Mouse (Mus musculus): ENCODE measurements around the gene Gjc3. TPM values are rescaled to one million over a fixed set of nuclear protein-coding genes. Genes with fewer than 3 reads are reported as not detected.

The Gjc3 gene
- total and polyA plus RNA-seq, 3 experiments: 0.11 TPM; not detected in 2

GRCm38 (mm10) chr5:137922171-137922570, 40.7 kb downstream of the Gjc3 start:
- Histone ChIP-seq H3K36me3 (replicated peaks) (no peaks in the 10 kb centered on the region), H3K4me3 (ENCODE audit: low read depth, low read length) (no peak overlapping the region), H3K9me3 (replicated peaks) (no peaks in the 10 kb centered on the region), H3K27me3 (ENCODE audit: insufficient read depth, low read length) (no peaks in the 10 kb centered on the region), H3K4me1 (ENCODE audit: insufficient read depth, low read depth, low read length) (no peaks in the 10 kb centered on the region)
- TF ChIP-seq GATA1 (IDR thresholded peaks at IDR 0.05; ENCODE audit: borderline replicate concordance, low read length) (no peak), CTCF (IDR thresholded peaks at IDR 0.05; ENCODE audit: low read depth, low read length) (no peak), TAL1 (conservative IDR thresholded peaks at IDR 0.05; ENCODE audit: low read depth, low read length) (no peak), GATA2 (IDR thresholded peaks at IDR 0.05; ENCODE audit: borderline replicate concordance, low read depth, low read length) (no peak), POLR2AphosphoS5 (IDR thresholded peaks at IDR 0.05; ENCODE audit: insufficient replicate concordance, low read depth, low read length) (no peak)
- no peak for ATAC-seq (ENCODE audit: extremely low read depth, insufficient number of reproducible peaks, low FRiP score, poor library complexity, severe bottlenecking)
- DNase-seq (ENCODE audit: low spot score): no peak

- Histone ChIP-seq H3K36me3 (replicated peaks) (no peaks in the 10 kb centered on the region), H3K4me3 (ENCODE audit: low read depth, low read length) (no peak within 1 kb of the TSS), H3K9me3 (replicated peaks) (no peaks in the 10 kb centered on the region), H3K4me1 (ENCODE audit: insufficient read depth, low read depth, low read length) (no peaks in the 10 kb centered on the region), H3K27me3 (ENCODE audit: insufficient read depth, low read length) (no peaks in the 10 kb centered on the region)
- no peak for TF ChIP-seq GATA1 (IDR thresholded peaks at IDR 0.05; ENCODE audit: borderline replicate concordance, low read length)
- TF ChIP-seq GATA2 (IDR thresholded peaks at IDR 0.05; ENCODE audit: borderline replicate concordance, low read depth, low read length): no peak
- no peak for TF ChIP-seq CTCF (IDR thresholded peaks at IDR 0.05; ENCODE audit: low read depth, low read length)
- no peak for TF ChIP-seq TAL1 (conservative IDR thresholded peaks at IDR 0.05; ENCODE audit: low read depth, low read length)
- DNase-seq (ENCODE audit: low spot score) (no peak), ATAC-seq (ENCODE audit: extremely low read depth, insufficient number of reproducible peaks, low FRiP score, poor library complexity, severe bottlenecking) (no peak)
Observed at GRCm38 (mm10) chr5:137921532-137921931, 41.4 kb downstream of the Gjc3 start, which contains the start of gene Cyp3a13. Gene Cyp3a13 (minus strand): TSS chr5:137921619.

GRCm38 (mm10) chr5:137915550-137915949, 47.3 kb downstream of the Gjc3 start:
- TF ChIP-seq GATA2 (IDR thresholded peaks at IDR 0.05; ENCODE audit: borderline replicate concordance, low read depth, low read length) (no peak), TAL1 (conservative IDR thresholded peaks at IDR 0.05; ENCODE audit: low read depth, low read length) (no peak), CTCF (IDR thresholded peaks at IDR 0.05; ENCODE audit: low read depth, low read length) (no peak), POLR2AphosphoS5 (IDR thresholded peaks at IDR 0.05; ENCODE audit: insufficient replicate concordance, low read depth, low read length) (no peak)
- no peak overlapping the region for H3K4me3 ChIP-seq (ENCODE audit: low read depth, low read length)
- H3K36me3 ChIP-seq (replicated peaks): no peaks in the 10 kb centered on the region
- H3K9me3 ChIP-seq (replicated peaks): no peaks in the 10 kb centered on the region
- no peak for ATAC-seq (ENCODE audit: extremely low read depth, insufficient number of reproducible peaks, low FRiP score, poor library complexity, severe bottlenecking)
- peaks cover 6% of the 10 kb centered on the region; the same call in 1 of the 2 replicates for H3K27me3 ChIP-seq (ENCODE audit: insufficient read depth, low read length)
- no peak for DNase-seq (ENCODE audit: low spot score)
- no peaks in the 10 kb centered on the region for H3K4me1 ChIP-seq (ENCODE audit: insufficient read depth, low read depth, low read length)

- DNase-seq (ENCODE audit: low spot score) (no peak), ATAC-seq (ENCODE audit: extremely low read depth, insufficient number of reproducible peaks, low FRiP score, poor library complexity, severe bottlenecking) (no peak)
- H3K4me1 ChIP-seq (ENCODE audit: insufficient read depth, low read depth, low read length): no peaks in the 10 kb centered on the region
- H3K36me3 ChIP-seq (replicated peaks): no peaks in the 10 kb centered on the region
- H3K4me3 ChIP-seq (ENCODE audit: low read depth, low read length): no peak overlapping the region
- H3K9me3 ChIP-seq (replicated peaks): no peaks in the 10 kb centered on the region
- H3K27me3 ChIP-seq (ENCODE audit: insufficient read depth, low read length): peaks cover 6% of the 10 kb centered on the region; the same call in 1 of the 2 replicates
- TF ChIP-seq CTCF (IDR thresholded peaks at IDR 0.05; ENCODE audit: low read depth, low read length) (no peak), POLR2AphosphoS5 (IDR thresholded peaks at IDR 0.05; ENCODE audit: insufficient replicate concordance, low read depth, low read length) (no peak), GATA1 (IDR thresholded peaks at IDR 0.05; ENCODE audit: borderline replicate concordance, low read length) (no peak)
Observed at GRCm38 (mm10) chr5:137914508-137914907, 48.4 kb downstream of the Gjc3 start.

- Histone ChIP-seq H3K9me3 (replicated peaks) (no peaks in the 10 kb centered on the region), H3K27me3 (ENCODE audit: insufficient read depth, low read length) (peaks cover 4% of the 10 kb centered on the region; the same call in 1 of the 2 replicates), H3K4me1 (ENCODE audit: insufficient read depth, low read depth, low read length) (no peaks in the 10 kb centered on the region), H3K36me3 (replicated peaks) (no peaks in the 10 kb centered on the region), H3K4me3 (ENCODE audit: low read depth, low read length) (no peak overlapping the region)
- no peak for DNase-seq (ENCODE audit: low spot score)
- ATAC-seq (ENCODE audit: extremely low read depth, insufficient number of reproducible peaks, low FRiP score, poor library complexity, severe bottlenecking): no peak
- TF ChIP-seq CTCF (IDR thresholded peaks at IDR 0.05; ENCODE audit: low read depth, low read length): no peak
- no peak for TF ChIP-seq GATA1 (IDR thresholded peaks at IDR 0.05; ENCODE audit: borderline replicate concordance, low read length)
- no peak for TF ChIP-seq TAL1 (conservative IDR thresholded peaks at IDR 0.05; ENCODE audit: low read depth, low read length)
Observed at GRCm38 (mm10) chr5:137909564-137910262, 53.2 kb downstream of the Gjc3 start.

Other genes starting within 250 kb of the Gjc3 start
Only the 20 nearest of the 22 such genes appear.
- gene Nyap1, start 221.5 kb downstream of the Gjc3 start, total RNA-seq (2014; fragmentation: Nextera tagmentation): 0.90 and 1.0 TPM in 2 replicates
- gene Nyap1, start 221.5 kb downstream of the Gjc3 start, total RNA-seq (2017): 0.38 and 0.70 TPM in 2 replicates
- gene Nyap1, start 221.5 kb downstream of the Gjc3 start, polyA plus RNA-seq (2012): 2.8 and 3.0 TPM in 2 replicates
- 90.8 and 114 TPM in 2 replicates for gene Tsc22d4, start 217.4 kb downstream of the Gjc3 start, total RNA-seq (2014; fragmentation: Nextera tagmentation)
- 74.5 and 93.5 TPM in 2 replicates for gene Tsc22d4, start 217.4 kb downstream of the Gjc3 start, total RNA-seq (2017)
- 404 and 491 TPM in 2 replicates for gene Tsc22d4, start 217.4 kb downstream of the Gjc3 start, polyA plus RNA-seq (2012)
- 202 and 204 TPM in 2 replicates for gene Ppp1r35, start 184.2 kb downstream of the Gjc3 start, total RNA-seq (2014; fragmentation: Nextera tagmentation)
- gene Ppp1r35, start 184.2 kb downstream of the Gjc3 start, total RNA-seq (2017): 28.2 and 35.6 TPM in 2 replicates
- 121 and 153 TPM in 2 replicates for gene Ppp1r35, start 184.2 kb downstream of the Gjc3 start, polyA plus RNA-seq (2012)
- gene Mepce, start 175.4 kb downstream of the Gjc3 start, total RNA-seq (2014; fragmentation: Nextera tagmentation): 51.3 and 53.9 TPM in 2 replicates
- 22.3 and 27.8 TPM in 2 replicates for gene Mepce, start 175.4 kb downstream of the Gjc3 start, total RNA-seq (2017)
- 173 and 216 TPM in 2 replicates for gene Mepce, start 175.4 kb downstream of the Gjc3 start, polyA plus RNA-seq (2012)
- gene Zcwpw1, start 175.3 kb downstream of the Gjc3 start, total RNA-seq (2014; fragmentation: Nextera tagmentation): 8.4 and 9.9 TPM in 2 replicates
- gene Zcwpw1, start 175.3 kb downstream of the Gjc3 start, total RNA-seq (2017): 10.5 and 12.9 TPM in 2 replicates
- 0.15 and 0.34 TPM in 2 replicates for gene Zcwpw1, start 175.3 kb downstream of the Gjc3 start, polyA plus RNA-seq (2012)
- gene Pilra, start 126.8 kb downstream of the Gjc3 start, total RNA-seq (2014; fragmentation: Nextera tagmentation): not detected in 2 replicates
- 3.4 and 5.1 TPM in 2 replicates for gene Pilra, start 126.8 kb downstream of the Gjc3 start, total RNA-seq (2017)
- 0.02 TPM in 1 of 2 replicates, not detected in the other for gene Pilra, start 126.8 kb downstream of the Gjc3 start, polyA plus RNA-seq (2012)
- gene Pilrb1, start 105.0 kb downstream of the Gjc3 start, total RNA-seq (2014; fragmentation: Nextera tagmentation): not detected in 2 replicates
- gene Pilrb1, start 105.0 kb downstream of the Gjc3 start, total RNA-seq (2017): 1.9 and 2.9 TPM in 2 replicates
- not detected in 2 replicates for gene Pilrb1, start 105.0 kb downstream of the Gjc3 start, polyA plus RNA-seq (2012)
- 2.4 TPM in 1 of 2 replicates, not detected in the other for gene Pilrb2, start 91.3 kb downstream of the Gjc3 start, total RNA-seq (2014; fragmentation: Nextera tagmentation)
- gene Pilrb2, start 91.3 kb downstream of the Gjc3 start, total RNA-seq (2017): 19.0 and 23.8 TPM in 2 replicates
- 0.13 and 0.31 TPM in 2 replicates for gene Pilrb2, start 91.3 kb downstream of the Gjc3 start, polyA plus RNA-seq (2012)
- not detected in 2 replicates for gene Cyp3a13, start 41.5 kb downstream of the Gjc3 start, total RNA-seq (2014; fragmentation: Nextera tagmentation)
- gene Cyp3a13, start 41.5 kb downstream of the Gjc3 start, total RNA-seq (2017): 0.16 TPM in 1 of 2 replicates, not detected in the other
- not detected in 2 replicates for gene Cyp3a13, start 41.5 kb downstream of the Gjc3 start, polyA plus RNA-seq (2012)
- not detected in 2 replicates for gene Azgp1, start 18.4 kb upstream of the Gjc3 start, total RNA-seq (2014; fragmentation: Nextera tagmentation)
- not detected in 2 replicates for gene Azgp1, start 18.4 kb upstream of the Gjc3 start, total RNA-seq (2017)
- not detected in 2 replicates for gene Azgp1, start 18.4 kb upstream of the Gjc3 start, polyA plus RNA-seq (2012)
- gene Smok3a, start 58.2 kb upstream of the Gjc3 start, total RNA-seq (2014; fragmentation: Nextera tagmentation): not detected in 2 replicates
- gene Smok3a, start 58.2 kb upstream of the Gjc3 start, total RNA-seq (2017): 0.22 TPM in 1 of 2 replicates, not detected in the other
- gene Smok3a, start 58.2 kb upstream of the Gjc3 start, polyA plus RNA-seq (2012): not detected in 2 replicates
- not detected in 2 replicates for gene Smok3b, start 58.3 kb upstream of the Gjc3 start, total RNA-seq (2014; fragmentation: Nextera tagmentation)
- not detected in 2 replicates for gene Smok3b, start 58.3 kb upstream of the Gjc3 start, total RNA-seq (2017)
- not detected in 2 replicates for gene Smok3b, start 58.3 kb upstream of the Gjc3 start, polyA plus RNA-seq (2012)
- gene Smok3c, start 90.1 kb upstream of the Gjc3 start, total RNA-seq (2014; fragmentation: Nextera tagmentation): not detected in 2 replicates
- 0.11 TPM in 1 of 2 replicates, not detected in the other for gene Smok3c, start 90.1 kb upstream of the Gjc3 start, total RNA-seq (2017)
- gene Smok3c, start 90.1 kb upstream of the Gjc3 start, polyA plus RNA-seq (2012): not detected in 2 replicates
- gene Zkscan1, start 122.0 kb upstream of the Gjc3 start, total RNA-seq (2014; fragmentation: Nextera tagmentation): 57.8 and 66.5 TPM in 2 replicates
- 22.2 and 26.7 TPM in 2 replicates for gene Zkscan1, start 122.0 kb upstream of the Gjc3 start, total RNA-seq (2017)
- gene Zkscan1, start 122.0 kb upstream of the Gjc3 start, polyA plus RNA-seq (2012): 2.0 and 2.4 TPM in 2 replicates
- 24.5 and 33.7 TPM in 2 replicates for gene Zscan21, start 153.8 kb upstream of the Gjc3 start, total RNA-seq (2014; fragmentation: Nextera tagmentation)
- 14.1 and 15.6 TPM in 2 replicates for gene Zscan21, start 153.8 kb upstream of the Gjc3 start, total RNA-seq (2017)
- 1.2 and 2.8 TPM in 2 replicates for gene Zscan21, start 153.8 kb upstream of the Gjc3 start, polyA plus RNA-seq (2012)
- gene Zfp113, start 192.6 kb upstream of the Gjc3 start, total RNA-seq (2014; fragmentation: Nextera tagmentation): 22.2 and 23.7 TPM in 2 replicates
- gene Zfp113, start 192.6 kb upstream of the Gjc3 start, total RNA-seq (2017): 8.0 and 8.5 TPM in 2 replicates
- gene Zfp113, start 192.6 kb upstream of the Gjc3 start, polyA plus RNA-seq (2012): 0.36 and 0.66 TPM in 2 replicates
- 148 and 206 TPM in 2 replicates for gene Cops6, start 198.0 kb upstream of the Gjc3 start, total RNA-seq (2014; fragmentation: Nextera tagmentation)
- gene Cops6, start 198.0 kb upstream of the Gjc3 start, total RNA-seq (2017): 45.0 and 48.7 TPM in 2 replicates
- 104 and 107 TPM in 2 replicates for gene Cops6, start 198.0 kb upstream of the Gjc3 start, polyA plus RNA-seq (2012)
- gene Ap4m1, start 208.9 kb upstream of the Gjc3 start, total RNA-seq (2014; fragmentation: Nextera tagmentation): 20.4 and 21.1 TPM in 2 replicates
- 26.7 and 29.2 TPM in 2 replicates for gene Ap4m1, start 208.9 kb upstream of the Gjc3 start, total RNA-seq (2017)
- gene Ap4m1, start 208.9 kb upstream of the Gjc3 start, polyA plus RNA-seq (2012): 12.7 and 22.6 TPM in 2 replicates
- 187 and 233 TPM in 2 replicates for gene Mcm7, start 209.3 kb upstream of the Gjc3 start, total RNA-seq (2014; fragmentation: Nextera tagmentation)
- 347 and 390 TPM in 2 replicates for gene Mcm7, start 209.3 kb upstream of the Gjc3 start, total RNA-seq (2017)
- 36.3 and 104 TPM in 2 replicates for gene Mcm7, start 209.3 kb upstream of the Gjc3 start, polyA plus RNA-seq (2012)
- 69.4 and 73.0 TPM in 2 replicates for gene Taf6, start 224.4 kb upstream of the Gjc3 start, total RNA-seq (2014; fragmentation: Nextera tagmentation)
- gene Taf6, start 224.4 kb upstream of the Gjc3 start, total RNA-seq (2017): 45.7 and 48.8 TPM in 2 replicates
- gene Taf6, start 224.4 kb upstream of the Gjc3 start, polyA plus RNA-seq (2012): 33.2 and 34.8 TPM in 2 replicates